Mouse (Mus musculus) embryonic facial prominence, embryonic 14.5 days (tissue): ENCODE measurements around the gene Wdr91. TPM values are rescaled to one million over a fixed set of nuclear protein-coding genes. Genes with fewer than 3 reads are reported as not detected.

Experiments
- ATAC-seq: fragments of 200-750 bp; cut with Nextera tagmentation; 2 replicates; pipeline ENCODE4 v1.8.0; 2017; ENCODE audit warnings: low read depth, moderate number of reproducible peaks, moderate TSS enrichment
- DNase-seq: peaks from one replicate; pipeline ENCODE4 v3.0.0-alpha.2; 2015; ENCODE audit warnings: low spot score
- H3K27ac ChIP-seq: fragments of 300-500 bp; sonication (generic); replicated peaks from 2 replicates; pipeline ENCODE4 v1.5.1; 2014; ENCODE audit warnings: low read depth, mild to moderate bottlenecking, low read length, moderate library complexity
- H3K27me3 ChIP-seq: fragments of 300-500 bp; sonication (generic); replicated peaks from 2 replicates; pipeline ENCODE4 v1.6.1; 2014; ENCODE audit warnings: low read length; ENCODE audit not compliant: control insufficient read depth, insufficient read depth
- H3K36me3 ChIP-seq: fragments of 300-500 bp; sonication (generic); 2 replicates; pipeline ENCODE4 v1.6.1; 2014; ENCODE audit warnings: low read length, mixed read lengths; ENCODE audit not compliant: control insufficient read depth, insufficient read depth
- H3K4me1 ChIP-seq: fragments of 300-500 bp; sonication (generic); 2 replicates; pipeline ENCODE4 v1.6.1; 2014; ENCODE audit warnings: antibody characterized with exemption, low read length; ENCODE audit not compliant: control insufficient read depth, insufficient read depth
- H3K4me2 ChIP-seq: fragments of 300-500 bp; sonication (generic); 2 replicates; pipeline ENCODE4 v1.6.1; 2014; ENCODE audit warnings: low read depth, mild to moderate bottlenecking, low read length, moderate library complexity, mixed read lengths
- H3K4me3 ChIP-seq: fragments of 300-500 bp; sonication (generic); 2 replicates; pipeline ENCODE4 v1.5.1; 2014; ENCODE audit warnings: low read depth, mild to moderate bottlenecking, low read length
- H3K9ac ChIP-seq: fragments of 300-500 bp; sonication (generic); 2 replicates; pipeline ENCODE4 v1.6.1; 2014; ENCODE audit warnings: low read depth, mild to moderate bottlenecking, low read length, moderate library complexity, mixed read lengths
- H3K9me3 ChIP-seq: fragments of 300-500 bp; sonication (generic); 2 replicates; pipeline ENCODE4 v1.6.1; 2016; ENCODE audit warnings: low read length; ENCODE audit not compliant: control insufficient read depth
- WGBS: fragments of 180-500 bp; shearing (Covaris S2); extraction: QIAGEN DNeasy Blood & Tissue Kit; methylation state at CpG from one replicate; pipeline ENCODE4 v1.1.7; 2014; 5-methylcytosine and 5-hydroxymethylcytosine counted together
- polyA plus RNA-seq: library from polyadenylated mRNA; unstranded; fragments of >200 nt; fragmentation: Nextera tagmentation; extraction: Ambion mirVana; gene quantifications from 2 replicates; pipeline ENCODE4 v1.2.1, GENCODE M21; 2014

Gene Wdr91
- polyA plus RNA-seq, 1 experiment from 2014 or later: 8.6 TPM

DNA sequence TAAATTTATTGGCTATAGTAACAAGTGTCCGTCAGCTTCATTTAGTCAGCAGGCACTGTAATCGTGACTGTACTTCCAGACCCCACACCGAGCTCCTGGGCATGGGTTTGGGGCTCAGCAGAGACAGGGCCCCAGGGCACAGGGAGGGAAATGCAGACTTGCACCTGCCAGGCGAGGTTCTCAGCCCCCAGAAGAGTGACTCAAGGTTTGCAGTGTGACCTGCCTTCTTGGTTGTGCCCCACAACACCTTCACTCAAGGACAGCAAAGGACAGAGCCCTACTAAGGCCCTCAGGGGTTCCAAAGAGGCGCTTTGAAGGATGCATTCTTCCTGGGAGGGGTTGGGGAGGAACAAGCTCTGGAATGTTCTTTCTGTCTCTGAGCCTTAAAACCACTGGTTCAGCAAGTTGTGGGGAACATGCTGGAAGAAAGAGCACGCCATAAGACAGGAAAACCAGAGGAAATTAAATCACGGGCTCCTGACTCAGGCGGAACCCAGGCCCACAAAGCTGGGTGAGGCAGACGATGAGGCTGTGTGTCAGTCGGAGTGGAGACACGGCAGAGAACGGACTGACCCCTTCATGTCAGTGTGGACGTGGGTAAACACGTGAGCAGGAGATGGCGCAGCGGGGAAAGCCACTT, 31.5 kb downstream of the Wdr91 start:
- 74% methylated on average over 16 of the region's 16 CpGs for WGBS
- H3K4me1 ChIP-seq: peaks cover 15% of the 10 kb centered on the region
- no peak overlapping the region for H3K27ac ChIP-seq
- H3K4me2 ChIP-seq: no peak overlapping the region
- ATAC-seq: no peak
- H3K4me3 ChIP-seq: no peak overlapping the region
- DNase-seq: no peak
- no peak overlapping the region for H3K9ac ChIP-seq
- no peaks in the 10 kb centered on the region for H3K27me3 ChIP-seq
- no peaks in the 10 kb centered on the region for H3K9me3 ChIP-seq
- H3K36me3 ChIP-seq: peaks cover 25% of the 10 kb centered on the region

DNA sequence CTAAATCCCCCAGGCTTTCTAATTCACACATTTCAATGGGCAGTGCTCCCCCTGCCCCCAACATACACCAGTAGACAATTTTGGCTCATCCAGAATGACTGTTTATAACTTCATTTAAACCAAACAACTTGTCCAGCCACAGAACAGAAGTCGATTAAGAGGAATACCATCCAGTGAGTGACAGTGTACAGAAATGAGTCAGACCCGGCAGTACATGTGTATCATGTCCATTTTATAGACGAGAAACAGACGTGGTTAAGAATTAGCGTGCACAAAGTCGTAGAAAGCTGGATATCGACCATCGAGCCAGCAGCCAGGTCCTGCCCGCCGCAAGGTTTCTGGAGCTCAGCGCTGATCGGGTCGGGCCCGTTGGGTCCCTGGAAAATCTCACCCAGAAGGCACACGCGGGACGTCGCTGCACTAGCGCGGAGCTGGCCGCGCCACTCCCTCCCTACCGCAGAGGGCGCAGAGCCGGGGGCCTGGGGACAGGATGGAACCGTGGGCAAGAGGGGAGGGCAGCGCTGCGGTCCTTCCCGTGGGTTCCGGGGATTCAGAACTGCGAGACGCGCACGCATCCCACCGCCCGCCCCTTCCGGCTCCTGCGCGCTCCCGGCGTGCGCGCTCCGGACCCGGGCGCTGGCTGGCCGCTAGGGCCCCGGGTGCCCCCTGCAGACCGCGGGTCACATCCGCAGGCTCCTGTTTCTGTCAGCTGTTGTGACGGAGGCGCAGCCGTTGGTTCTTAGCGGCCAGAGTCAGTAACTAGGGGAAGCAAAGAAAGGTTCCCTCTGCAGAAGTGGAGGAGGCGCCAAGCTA, 33.0 kb downstream of the Wdr91 start, which contains the start of gene Cyren:
Gene Cyren (minus strand): TSS at position 552 of the 813 bp plus-strand sequence.
- Histone ChIP-seq H3K27ac (peak within 1 kb of the TSS; percentile 89), H3K9me3 (no peaks in the 10 kb centered on the region), H3K4me1 (peaks cover 15% of the 10 kb centered on the region), H3K4me3 (peak within 1 kb of the TSS; percentile 63), H3K9ac (peak within 1 kb of the TSS; percentile 81), H3K4me2 (peak within 1 kb of the TSS; percentile 62), H3K36me3 (peaks cover 17% of the 10 kb centered on the region), H3K27me3 (no peaks in the 10 kb centered on the region)
- under 1% methylated on average over 40 of the region's 56 CpGs for WGBS
- peak; percentile 93 for ATAC-seq
- peak; percentile 95 for DNase-seq

DNA sequence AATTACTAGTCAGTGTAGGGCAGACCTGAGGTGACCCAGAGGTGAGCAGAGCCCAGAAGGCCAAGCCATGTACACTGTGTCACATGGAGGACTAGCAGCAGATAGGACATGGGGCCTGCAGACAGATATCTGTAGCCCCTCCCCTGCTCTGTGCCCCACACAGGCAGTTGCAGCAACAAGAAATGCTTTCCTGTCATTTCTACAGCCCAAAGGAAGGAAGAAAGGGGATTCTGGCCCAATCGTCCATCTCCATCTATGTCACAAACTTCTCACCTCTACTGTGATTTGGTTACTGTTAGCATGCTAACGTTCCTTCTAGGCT, 33.9 kb downstream of the Wdr91 start:
- H3K36me3 ChIP-seq: peaks cover 17% of the 10 kb centered on the region
- H3K27me3 ChIP-seq: no peaks in the 10 kb centered on the region
- no peak for ATAC-seq
- DNase-seq: no peak
- no peaks in the 10 kb centered on the region for H3K9me3 ChIP-seq
- peaks cover 15% of the 10 kb centered on the region for H3K4me1 ChIP-seq
- 35% methylated on average over 2 of the region's 2 CpGs for WGBS
- peak overlapping the region; percentile 63 for H3K4me3 ChIP-seq
- peak overlapping the region; percentile 89; the same call in 1 of the 2 replicates for H3K27ac ChIP-seq
- H3K9ac ChIP-seq: peak overlapping the region; percentile 81
- H3K4me2 ChIP-seq: peak overlapping the region; percentile 62

GRCm38 (mm10) chr6:34875966-34876834, 34.5 kb downstream of the Wdr91 start:
- Histone ChIP-seq H3K4me1 (peaks cover 16% of the 10 kb centered on the region), H3K36me3 (peaks cover 13% of the 10 kb centered on the region), H3K27me3 (no peaks in the 10 kb centered on the region), H3K4me3 (0 out of 2 replicates have a peak overlapping the region, but pooled peaks have one; percentile 63), H3K27ac (no peak overlapping the region), H3K9me3 (no peaks in the 10 kb centered on the region), H3K4me2 (peak overlapping the region; percentile 62; the same call in 1 of the 2 replicates), H3K9ac (0 out of 2 replicates have a peak overlapping the region, but pooled peaks have one; percentile 81)
- DNase-seq (no peak), ATAC-seq (no peak)
- WGBS: 64% methylated on average over 12 of the region's 12 CpGs

GRCm38 (mm10) chr6:34875268-34875761, 35.4 kb downstream of the Wdr91 start:
- Histone ChIP-seq H3K9ac (no peak overlapping the region), H3K4me2 (no peak overlapping the region), H3K27ac (no peak overlapping the region), H3K27me3 (no peaks in the 10 kb centered on the region), H3K9me3 (no peaks in the 10 kb centered on the region), H3K4me1 (peaks cover 25% of the 10 kb centered on the region), H3K4me3 (no peak overlapping the region), H3K36me3 (0 out of 2 replicates have a peak, but pooled peaks cover 4% of the 10 kb centered on the region)
- ATAC-seq (no peak), DNase-seq (no peak)
- 87% methylated on average over 15 of the region's 15 CpGs for WGBS

DNA sequence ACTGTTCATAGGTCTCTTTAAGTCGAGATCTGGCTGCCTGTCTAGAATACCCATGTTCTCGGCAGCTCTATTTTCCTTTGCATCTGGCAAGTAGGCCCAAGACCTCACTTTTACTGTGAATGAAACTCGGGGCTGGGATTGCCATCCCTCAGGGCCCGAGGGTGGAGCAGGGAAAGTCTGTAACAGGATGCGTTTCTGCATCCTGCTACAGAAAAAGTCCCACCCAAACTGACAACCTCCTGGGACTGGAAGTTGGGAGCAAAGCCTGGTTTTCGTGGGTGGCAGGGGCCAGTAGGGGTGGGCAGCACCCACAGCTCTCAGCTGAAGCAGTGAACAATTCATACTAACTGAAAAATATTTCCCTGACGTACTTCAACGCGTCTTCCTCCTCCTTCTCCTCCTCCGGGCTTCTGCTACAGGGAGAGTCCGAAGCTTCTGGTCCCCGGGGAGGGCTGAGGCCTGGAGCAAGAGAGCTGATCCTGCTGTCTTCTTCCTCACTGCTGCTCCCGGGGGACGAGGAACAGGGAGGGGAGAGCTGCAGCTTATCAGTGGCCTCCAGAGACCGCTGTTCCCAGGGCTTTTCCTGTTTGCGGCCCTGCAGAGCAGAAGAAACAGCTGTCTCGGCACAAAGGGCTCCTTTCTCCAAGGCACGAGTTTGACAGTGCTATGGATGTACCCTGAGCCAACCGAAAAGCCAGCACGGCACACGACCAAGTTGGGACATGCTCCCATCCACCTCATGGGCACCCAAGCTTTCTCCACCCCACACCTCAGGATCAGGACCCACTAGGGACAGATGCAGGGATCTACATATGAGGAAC, 36.4 kb downstream of the Wdr91 start:
- WGBS: 42% methylated on average over 21 of the region's 21 CpGs
- Histone ChIP-seq H3K27ac (peak overlapping the region; percentile 41), H3K4me2 (no peak overlapping the region), H3K4me1 (peaks cover 26% of the 10 kb centered on the region), H3K36me3 (0 out of 2 replicates have a peak, but pooled peaks cover 2% of the 10 kb centered on the region), H3K4me3 (no peak overlapping the region), H3K9ac (no peak overlapping the region), H3K27me3 (no peaks in the 10 kb centered on the region), H3K9me3 (no peaks in the 10 kb centered on the region)
- ATAC-seq (no peak), DNase-seq (peak; percentile 70)

- 84% methylated on average over 10 of the region's 10 CpGs for WGBS
- H3K9me3 ChIP-seq: no peaks in the 10 kb centered on the region
- DNase-seq: no peak
- no peak overlapping the region for H3K4me2 ChIP-seq
- no peak overlapping the region for H3K4me3 ChIP-seq
- no peak for ATAC-seq
- no peak overlapping the region for H3K9ac ChIP-seq
- H3K36me3 ChIP-seq: no peaks in the 10 kb centered on the region
- no peaks in the 10 kb centered on the region for H3K27me3 ChIP-seq
- no peak overlapping the region for H3K27ac ChIP-seq
- H3K4me1 ChIP-seq: peaks cover 22% of the 10 kb centered on the region
Observed at GRCm38 (mm10) chr6:34872871-34873270, 37.8 kb downstream of the Wdr91 start.
